Mouse (Mus musculus): ENCODE measurements at regions not wholly inside any gene's neighbourhood (a gene's known extent, or its start where the extent isn't known, plus 50 kb on each side); places are given as distances from the start of the nearest gene placed in this dataset.
A peak's percentile ranks its signal among the peaks of the same experiment; 100 is the strongest.
"Not testable (repeated sequence)": the region's sequence is repeated elsewhere in the genome, so short reads cannot be mapped to it uniquely, and the experiment has no call there.

GRCm38 (mm10) chr14:87799803-87800202 is 383.4 kb downstream of the Tdrd3 start:
- no peak for DNase-seq
- no peak overlapping the region for H3K27ac ChIP-seq
- H3K79me2 ChIP-seq (replicated peaks; ENCODE audit: control insufficient read depth, insufficient read depth, low read length): no peaks in the 10 kb centered on the region
- H3K4me1 ChIP-seq (ENCODE audit: control insufficient read depth, insufficient read depth, low read length): no peaks in the 10 kb centered on the region
- intact Hi-C loops (cut with DNase I): no loop called here
- no peaks in the 10 kb centered on the region for H3K36me3 ChIP-seq (ENCODE audit: control insufficient read depth, insufficient read depth, low read length)
- WGBS: 76% methylated on average over 1 of the region's 1 CpGs
- TF ChIP-seq CTCF (IDR thresholded peaks at IDR 0.05) (no peak), POLR2A (IDR thresholded peaks at IDR 0.05; ENCODE audit: insufficient read depth, low read depth, low read length) (no peak), EP300 (IDR thresholded peaks at IDR 0.05; ENCODE audit: insufficient read depth, low read depth, low read length) (no peak)
- no peaks in the 10 kb centered on the region for H3K27me3 ChIP-seq (ENCODE audit: control insufficient read depth, insufficient read depth, low read length)
- no peak overlapping the region for H3K9ac ChIP-seq (ENCODE audit: low read depth, low read length)
- no peak overlapping the region for H3K4me3 ChIP-seq

- H3K27ac ChIP-seq; H3K27me3 ChIP-seq (ENCODE audit: control insufficient read depth, insufficient read depth, low read length); H3K4me3 ChIP-seq; H3K4me1 ChIP-seq (ENCODE audit: control insufficient read depth, insufficient read depth, low read length); H3K36me3 ChIP-seq (ENCODE audit: control insufficient read depth, insufficient read depth, low read length); intact Hi-C loops (cut with DNase I); H3K9ac ChIP-seq (ENCODE audit: low read depth, low read length); H3K79me2 ChIP-seq (replicated peaks; ENCODE audit: control insufficient read depth, insufficient read depth, low read length): not testable (repeated sequence)
- DNase-seq: peak; percentile 4 to 26
- 89% methylated on average over 15 of the region's 15 CpGs for WGBS
Measured at GRCm38 (mm10) chr14:87809664-87810063, 393.2 kb downstream of the Tdrd3 start.

GRCm38 (mm10) chr14:87844120-87844519 is 427.7 kb downstream of the Tdrd3 start:
- H3K4me1 ChIP-seq (ENCODE audit: control insufficient read depth, insufficient read depth, low read length): no peaks in the 10 kb centered on the region
- H3K4me3 ChIP-seq: no peak overlapping the region
- TF ChIP-seq EP300 (IDR thresholded peaks at IDR 0.05; ENCODE audit: insufficient read depth, low read depth, low read length) (no peak), CTCF (IDR thresholded peaks at IDR 0.05) (no peak), POLR2A (IDR thresholded peaks at IDR 0.05; ENCODE audit: insufficient read depth, low read depth, low read length) (no peak)

GRCm38 (mm10) chr14:87861486-87861885 is 445.0 kb downstream of the Tdrd3 start:
- TF ChIP-seq POLR2A (IDR thresholded peaks at IDR 0.05; ENCODE audit: insufficient read depth, low read depth, low read length) (no peak), EP300 (IDR thresholded peaks at IDR 0.05; ENCODE audit: insufficient read depth, low read depth, low read length) (no peak), CTCF (IDR thresholded peaks at IDR 0.05) (no peak)
- Histone ChIP-seq H3K27ac (no peak overlapping the region), H3K4me3 (no peak overlapping the region), H3K27me3 (ENCODE audit: control insufficient read depth, insufficient read depth, low read length) (no peaks in the 10 kb centered on the region), H3K36me3 (ENCODE audit: control insufficient read depth, insufficient read depth, low read length) (no peaks in the 10 kb centered on the region), H3K4me1 (ENCODE audit: control insufficient read depth, insufficient read depth, low read length) (no peaks in the 10 kb centered on the region), H3K79me2 (replicated peaks; ENCODE audit: control insufficient read depth, insufficient read depth, low read length) (no peaks in the 10 kb centered on the region), H3K9ac (ENCODE audit: low read depth, low read length) (no peak overlapping the region)
- WGBS: 69% methylated on average over 3 of the region's 3 CpGs
- no peak for DNase-seq
- intact Hi-C loops (cut with DNase I): no loop called here

More at GRCm38 (mm10) chr14:87844120-87844519, 427.7 kb downstream of the Tdrd3 start:
- WGBS: 63% methylated on average over 2 of the region's 2 CpGs
- intact Hi-C loops (cut with DNase I): no loop called here
- no peak for DNase-seq
- no peak overlapping the region for H3K9ac ChIP-seq (ENCODE audit: low read depth, low read length)
- H3K36me3 ChIP-seq (ENCODE audit: control insufficient read depth, insufficient read depth, low read length): no peaks in the 10 kb centered on the region
- no peaks in the 10 kb centered on the region for H3K79me2 ChIP-seq (replicated peaks; ENCODE audit: control insufficient read depth, insufficient read depth, low read length)
- no peak overlapping the region for H3K27ac ChIP-seq
- H3K27me3 ChIP-seq (ENCODE audit: control insufficient read depth, insufficient read depth, low read length): no peaks in the 10 kb centered on the region

GRCm38 (mm10) chr14:87864388-87865215 is 448.2 kb downstream of the Tdrd3 start:
- H3K4me1 ChIP-seq (ENCODE audit: control insufficient read depth, insufficient read depth, low read length): no peaks in the 10 kb centered on the region
- TF ChIP-seq POLR2A (IDR thresholded peaks at IDR 0.05; ENCODE audit: insufficient read depth, low read depth, low read length) (no peak), EP300 (IDR thresholded peaks at IDR 0.05; ENCODE audit: insufficient read depth, low read depth, low read length) (no peak), CTCF (IDR thresholded peaks at IDR 0.05) (no peak)

More at GRCm38 (mm10) chr14:87864388-87865215, 448.2 kb downstream of the Tdrd3 start:
- Histone ChIP-seq H3K27me3 (ENCODE audit: control insufficient read depth, insufficient read depth, low read length) (no peaks in the 10 kb centered on the region), H3K36me3 (ENCODE audit: control insufficient read depth, insufficient read depth, low read length) (no peaks in the 10 kb centered on the region), H3K27ac (no peak overlapping the region), H3K79me2 (replicated peaks; ENCODE audit: control insufficient read depth, insufficient read depth, low read length) (no peaks in the 10 kb centered on the region), H3K4me3 (no peak overlapping the region), H3K9ac (ENCODE audit: low read depth, low read length) (no peak overlapping the region)
- intact Hi-C loops (cut with DNase I): no loop called here
- DNase-seq: no peak
- WGBS: 81% methylated on average over 9 of the region's 9 CpGs
